Mouse (Mus musculus): ENCODE data around the gene Bcat1. TPM values are rescaled to one million over a fixed set of nuclear protein-coding genes. Genes with fewer than 3 reads are reported as not detected.

The Bcat1 gene
- total RNA-seq (2017): 0.78 and 2.7 TPM in 2 replicates

DNA sequence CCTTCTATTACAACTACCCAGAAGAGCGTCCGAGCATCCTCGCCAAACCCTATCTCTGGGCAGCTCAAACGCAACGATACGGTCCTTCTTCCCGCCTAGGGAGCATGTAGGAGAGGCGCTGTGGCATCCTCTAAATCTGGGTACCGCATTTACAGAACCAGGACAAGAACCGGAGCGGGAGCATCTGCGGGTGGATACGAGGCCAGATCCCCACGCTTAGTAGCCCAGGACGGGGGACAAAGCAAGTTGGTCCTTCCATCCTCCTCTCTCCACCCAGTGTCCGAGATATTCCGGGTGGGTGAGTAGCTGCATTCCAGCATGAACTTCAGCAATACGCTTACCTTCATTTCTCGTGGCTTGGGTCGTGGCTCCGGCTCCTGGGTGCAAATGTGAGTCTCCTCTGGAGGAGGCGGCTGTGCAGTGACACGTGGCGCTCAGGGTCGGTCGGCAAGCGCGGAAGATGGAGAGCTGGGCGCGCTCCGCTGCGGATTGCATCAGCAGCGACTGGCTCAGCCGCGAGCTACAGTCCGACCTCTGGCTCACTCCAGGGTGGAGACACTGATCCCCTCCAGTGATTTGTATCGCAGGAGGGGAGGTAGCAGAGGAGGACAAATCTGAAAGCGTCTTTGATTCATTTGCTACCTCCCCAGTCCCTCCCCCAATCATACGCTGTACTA, at the start of gene Bcat1:
Gene Bcat1 (minus strand): TSS at position 637 of the 677 bp plus-strand sequence.
- ATAC-seq (replicated peaks; ENCODE audit: low read depth, poor library complexity, severe bottlenecking): peak; percentile 75

DNA sequence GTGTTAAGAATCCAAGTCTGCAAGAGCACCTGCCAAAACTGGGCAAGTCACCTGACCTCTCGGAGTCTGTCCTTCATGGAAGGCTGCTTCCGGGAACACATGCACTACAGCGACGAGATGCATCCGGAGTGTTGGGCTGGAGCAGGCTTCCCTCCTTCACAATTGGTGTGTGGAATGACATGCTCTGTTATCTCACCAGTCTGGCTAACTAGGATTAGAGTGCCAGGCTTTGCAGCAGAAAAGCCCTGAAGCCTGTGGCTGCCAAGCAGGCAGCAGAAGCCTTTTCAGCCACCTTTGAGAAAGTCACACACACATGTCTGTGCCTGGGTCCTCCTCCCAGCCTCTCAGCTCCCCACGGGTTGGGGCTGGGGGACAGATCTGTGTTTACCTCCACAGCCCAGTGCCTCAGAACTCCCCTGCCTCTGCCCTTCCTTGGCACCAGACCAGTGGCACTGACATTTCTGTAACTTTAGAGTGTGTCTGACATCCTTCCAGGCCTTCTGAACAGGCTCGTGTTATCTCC, 49.7 kb upstream of the Bcat1 start:
- ATAC-seq (replicated peaks; ENCODE audit: low read depth, poor library complexity, severe bottlenecking): no peak

DNA sequence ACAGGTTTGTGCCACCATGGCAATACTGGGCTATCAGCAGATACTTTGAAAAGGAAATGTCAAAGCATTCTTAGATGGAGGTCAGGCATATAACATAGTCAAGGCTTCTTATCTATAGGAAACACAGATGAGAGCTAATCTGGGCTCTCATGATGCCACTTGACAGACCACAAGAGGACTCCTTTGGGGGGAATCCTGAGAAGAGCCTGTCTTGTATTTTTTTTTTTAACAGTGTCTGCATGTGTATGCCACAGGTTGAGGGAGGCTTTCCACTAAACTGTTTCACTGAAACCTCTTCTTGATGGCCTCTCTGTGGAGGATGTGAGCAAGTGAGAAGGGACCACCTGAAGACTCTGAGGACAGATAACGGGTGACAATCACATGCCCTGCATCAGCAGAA, 48.6 kb upstream of the Bcat1 start:
- peak; percentile 36 for ATAC-seq (replicated peaks; ENCODE audit: low read depth, poor library complexity, severe bottlenecking)

DNA sequence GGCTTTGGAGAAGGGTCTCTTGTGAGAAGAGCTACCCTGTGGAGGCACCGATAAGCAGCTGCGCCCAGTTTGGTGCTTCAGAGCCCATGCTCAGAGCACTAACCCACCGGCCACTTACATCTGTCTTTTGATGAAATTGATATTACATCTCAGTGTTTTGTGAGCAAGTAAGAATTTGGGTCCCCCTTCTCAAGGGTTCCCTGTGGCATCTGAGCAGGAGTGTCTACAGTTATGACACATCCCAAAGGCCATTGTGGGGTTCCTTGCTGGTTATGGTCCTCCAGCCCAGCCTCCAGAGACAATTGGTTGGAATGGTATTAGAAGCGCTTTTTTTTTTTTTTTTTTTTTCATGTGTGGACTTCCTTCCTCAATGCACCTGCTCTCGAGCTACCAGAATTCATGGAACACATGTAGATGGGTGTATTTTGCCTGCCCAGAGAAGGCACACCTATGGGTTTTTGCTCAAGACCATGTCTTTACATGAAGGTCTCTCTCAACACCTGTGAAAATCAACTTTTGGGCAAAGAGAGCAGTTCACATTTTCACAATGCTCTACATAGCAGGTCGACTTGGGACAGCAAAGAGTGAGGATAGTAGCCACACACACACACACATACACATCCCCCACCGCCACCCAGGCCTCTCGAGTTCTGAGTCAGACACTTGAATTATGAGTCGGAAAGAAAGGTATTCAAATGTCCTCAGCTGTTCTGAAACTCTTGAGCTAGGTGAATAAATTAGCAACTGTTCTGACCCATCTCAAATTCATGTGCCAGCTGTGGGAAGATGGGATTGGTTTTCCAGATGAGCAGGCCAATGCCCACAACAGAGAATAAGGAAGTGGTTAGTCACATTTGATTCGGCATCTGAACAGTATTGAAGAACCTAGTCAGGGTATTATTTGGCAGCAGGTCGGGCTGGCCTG, 47.4 kb upstream of the Bcat1 start:
- ATAC-seq (replicated peaks; ENCODE audit: low read depth, poor library complexity, severe bottlenecking): peak; percentile 11

DNA sequence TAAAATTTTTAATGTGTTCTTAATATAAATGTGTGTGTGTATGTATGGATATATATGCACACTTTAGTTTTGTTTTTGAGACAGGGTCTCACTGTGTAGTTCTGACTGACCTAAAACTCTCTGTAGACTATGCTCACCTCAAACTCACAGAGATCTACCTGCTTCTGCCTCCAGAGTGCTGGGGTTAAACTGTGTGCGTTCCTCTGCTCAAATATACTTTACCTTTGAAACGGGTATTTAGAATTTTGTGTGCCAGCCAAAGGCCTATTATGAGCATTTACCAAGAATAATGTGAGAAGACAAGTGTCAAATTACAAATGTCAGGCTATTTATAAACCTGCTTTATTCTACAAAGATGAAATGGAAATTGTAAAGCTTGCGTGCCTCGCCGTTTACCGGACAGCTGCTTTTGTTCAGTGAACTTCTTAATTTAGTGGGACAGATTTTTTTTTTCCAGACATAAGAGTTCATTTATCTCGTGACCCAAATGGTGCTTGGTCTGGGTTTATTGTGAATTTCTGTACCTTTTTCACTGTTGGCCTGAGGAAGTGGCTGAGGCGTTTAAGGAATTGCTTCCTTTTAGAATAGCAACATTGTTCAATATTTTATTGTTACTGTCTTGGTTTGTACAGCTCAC, 46.6 kb upstream of the Bcat1 start:
- no peak for ATAC-seq (replicated peaks; ENCODE audit: low read depth, poor library complexity, severe bottlenecking)

DNA sequence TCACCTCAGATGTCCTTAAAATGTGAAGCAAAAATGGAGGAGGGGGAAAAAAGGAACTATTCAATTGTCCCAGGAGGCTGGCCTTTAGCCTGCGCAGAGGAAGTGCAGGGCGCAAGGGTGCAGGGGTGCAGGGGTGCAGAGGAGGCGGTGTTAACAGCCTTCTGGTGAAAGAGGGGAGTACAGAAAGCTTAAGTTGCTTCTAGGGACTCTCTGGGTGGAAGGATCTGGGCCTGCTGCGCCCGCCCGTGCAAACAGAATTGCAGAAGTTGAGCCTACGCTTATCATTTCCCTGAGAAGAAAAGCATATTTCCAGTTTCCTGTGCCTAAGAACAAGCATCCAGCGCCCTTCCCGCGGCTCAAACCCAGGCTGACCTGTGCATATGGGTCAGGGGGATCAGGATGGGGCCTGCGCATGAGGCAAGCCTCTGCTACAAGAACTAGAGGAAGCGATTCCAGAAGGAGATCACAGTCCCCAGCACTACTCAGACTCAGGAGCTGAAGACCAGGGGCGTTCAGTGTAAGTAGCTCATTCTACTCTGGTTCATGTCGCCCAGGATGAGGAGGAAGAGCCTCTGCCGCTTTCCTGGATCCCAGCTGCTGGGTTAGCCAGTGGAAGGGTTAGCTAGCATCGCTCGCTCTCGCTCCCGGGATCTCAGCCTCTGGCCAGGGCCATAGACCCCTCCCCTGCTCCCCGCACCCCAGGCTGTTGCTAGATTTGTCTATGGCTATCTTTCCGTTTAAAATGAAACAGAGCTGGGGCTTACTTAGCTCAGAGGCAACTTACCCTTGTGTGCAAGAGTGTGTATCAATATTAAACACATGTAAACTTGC, 45.8 kb upstream of the Bcat1 start:
- peak; percentile 76 for ATAC-seq (replicated peaks; ENCODE audit: low read depth, poor library complexity, severe bottlenecking)

DNA sequence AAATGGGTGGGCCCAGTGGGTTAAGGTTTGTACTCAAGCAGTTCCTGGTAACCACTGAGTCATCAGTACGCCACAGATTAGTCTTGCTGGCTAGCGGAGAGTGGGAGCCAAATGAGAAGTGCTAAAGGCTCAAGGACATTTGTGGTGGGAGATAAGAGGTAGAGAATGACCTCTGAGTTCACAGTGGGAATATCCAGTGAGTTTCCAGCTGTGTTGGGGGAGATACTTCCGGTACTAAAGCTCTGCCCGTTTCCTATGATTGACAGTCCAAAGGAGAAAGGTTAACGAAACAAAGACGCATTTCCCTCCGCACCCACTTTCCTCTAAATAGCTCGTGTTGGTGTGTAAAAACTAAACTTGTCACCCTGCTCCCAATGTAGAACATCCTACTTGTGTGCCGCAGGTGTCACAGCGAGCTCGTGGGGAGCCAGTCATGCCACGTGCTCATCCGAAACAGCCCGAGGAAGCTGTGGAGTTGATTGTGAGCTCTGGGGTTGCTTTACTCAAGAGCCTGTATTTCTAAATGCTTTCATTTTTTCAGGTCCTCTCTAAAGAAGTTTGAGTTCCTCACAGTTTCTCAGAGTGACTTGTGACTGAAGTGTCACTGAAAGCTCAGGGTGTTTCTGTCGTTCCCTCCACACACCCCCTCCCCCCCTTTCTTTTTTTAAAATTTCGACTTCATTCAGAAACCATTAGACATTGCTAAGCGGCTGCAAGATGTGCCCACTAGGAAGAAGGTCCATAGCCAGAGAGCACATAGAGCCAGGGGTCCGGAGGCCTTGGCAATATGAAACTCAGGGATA, 45.0 kb upstream of the Bcat1 start:
- peak; percentile 26 for ATAC-seq (replicated peaks; ENCODE audit: low read depth, poor library complexity, severe bottlenecking)

DNA sequence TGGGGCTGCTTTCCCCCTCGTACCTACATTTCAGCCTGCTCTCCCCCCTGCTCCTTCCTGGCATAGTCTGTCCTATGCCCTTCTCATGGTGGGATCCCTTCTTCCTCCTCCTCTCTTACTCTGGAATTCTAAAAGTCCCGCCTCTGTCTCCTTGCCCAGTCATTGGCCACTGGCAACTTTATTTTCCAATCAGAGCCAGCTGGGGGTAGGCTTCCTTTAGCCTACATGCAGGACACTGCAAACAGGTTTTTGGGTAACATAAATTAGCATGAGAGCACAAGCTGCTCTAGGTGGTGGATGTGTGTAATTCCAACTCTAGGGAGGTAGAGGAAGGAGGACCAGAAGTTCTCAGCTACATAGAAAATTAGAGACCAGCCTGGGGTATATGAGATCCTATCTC, 44.1 kb upstream of the Bcat1 start:
- ATAC-seq (replicated peaks; ENCODE audit: low read depth, poor library complexity, severe bottlenecking): no peak

DNA sequence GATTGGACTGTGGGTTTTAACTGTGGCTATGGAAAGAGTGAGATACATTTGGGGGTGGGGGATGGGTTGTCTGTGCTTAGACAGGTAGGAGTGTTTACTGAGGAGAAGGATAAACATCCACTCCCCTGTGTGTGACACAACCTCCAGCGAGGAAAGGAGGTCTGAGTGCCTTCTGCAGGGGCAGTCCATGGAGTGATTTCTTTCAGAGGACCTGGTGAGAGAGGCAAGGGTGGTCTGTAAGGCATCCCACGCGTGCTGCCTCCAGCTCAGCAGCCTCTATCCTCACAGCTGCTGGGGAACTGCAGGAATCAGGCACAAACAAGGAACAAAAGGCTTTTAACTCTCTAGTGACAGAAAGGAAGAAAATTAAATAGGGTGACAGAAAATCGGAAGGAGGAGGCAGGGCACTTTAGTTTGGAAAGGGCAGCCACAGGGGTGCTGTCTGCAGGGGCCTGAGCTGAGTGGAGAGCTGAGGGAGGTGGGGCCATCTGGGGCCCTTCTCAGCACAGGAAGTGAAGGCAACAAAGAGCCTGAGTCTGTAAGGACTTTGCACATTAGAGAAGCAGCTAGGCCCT, 40.2 kb upstream of the Bcat1 start:
- no peak for ATAC-seq (replicated peaks; ENCODE audit: low read depth, poor library complexity, severe bottlenecking)

DNA sequence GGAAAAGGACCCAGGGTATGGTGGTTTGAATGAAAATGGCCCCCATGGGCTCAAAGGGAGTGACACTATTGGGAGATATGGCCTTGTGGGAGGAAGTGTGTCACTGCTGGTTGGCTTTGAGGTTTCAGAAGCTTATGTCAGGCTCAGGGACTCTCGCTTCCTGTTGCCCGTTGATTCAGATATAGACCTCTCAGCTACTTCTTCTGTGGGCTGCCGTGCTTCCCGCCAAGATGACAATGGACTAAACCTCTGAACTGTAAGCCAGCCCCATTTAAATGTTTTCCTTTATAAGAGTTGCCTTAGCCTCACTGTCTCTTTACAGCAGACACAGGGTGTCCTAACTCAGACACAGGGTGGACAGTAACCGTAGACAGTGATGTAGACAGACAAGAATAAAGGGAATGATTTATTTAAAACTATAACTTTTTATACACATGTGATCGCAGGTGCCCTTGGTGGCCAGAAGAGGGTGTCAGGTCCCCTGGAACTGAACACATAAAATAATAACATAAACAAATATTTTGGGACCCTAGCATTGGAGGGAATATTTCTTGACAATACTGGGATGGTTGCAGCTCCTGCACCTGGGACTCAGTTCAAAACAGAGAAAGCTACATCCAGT, 39.6 kb upstream of the Bcat1 start, which contains the start of gene Lrmp:
Gene Lrmp (plus strand): TSS at position 178 of the 622 bp plus-strand sequence.
- ATAC-seq (replicated peaks; ENCODE audit: low read depth, poor library complexity, severe bottlenecking): peak; percentile 98

DNA sequence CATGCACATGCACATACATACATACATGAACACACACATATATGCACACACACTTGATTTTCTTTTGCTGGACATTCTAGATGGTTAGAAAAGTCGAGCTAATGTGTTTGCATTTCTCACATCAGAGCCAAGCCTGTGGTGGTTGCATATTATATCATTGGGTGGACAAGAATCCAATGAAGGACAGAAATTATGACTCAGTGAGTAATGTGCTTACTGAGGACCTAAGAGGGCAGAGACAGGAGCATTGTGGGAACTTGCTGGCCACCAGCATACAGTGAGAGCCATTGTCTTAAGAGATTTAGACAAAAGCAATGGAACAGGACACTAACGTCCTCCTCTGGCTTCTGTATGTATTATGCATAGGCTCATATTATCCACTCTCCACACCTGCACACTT, 38.6 kb upstream of the Bcat1 start:
- ATAC-seq (replicated peaks; ENCODE audit: low read depth, poor library complexity, severe bottlenecking): no peak

DNA sequence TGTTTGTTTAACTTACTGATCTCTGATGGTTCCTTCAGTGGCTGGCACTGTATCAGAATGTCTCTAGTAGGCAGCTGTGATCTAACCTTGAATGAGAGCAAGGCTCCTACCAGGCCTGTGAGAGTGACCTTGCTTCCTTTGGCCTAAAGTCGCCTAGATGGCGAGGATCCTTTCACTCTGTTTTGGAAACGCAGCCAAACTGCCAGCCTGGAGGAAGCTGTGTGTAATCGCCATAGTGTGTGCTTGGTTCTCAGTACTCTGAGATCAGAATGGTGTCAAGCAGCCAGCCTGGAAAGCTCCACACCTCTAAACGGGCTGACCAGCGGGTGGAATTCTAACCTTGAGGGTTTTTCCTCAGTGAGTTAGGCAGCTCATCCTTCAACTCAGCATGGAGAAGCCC, 36.9 kb upstream of the Bcat1 start:
- ATAC-seq (replicated peaks; ENCODE audit: low read depth, poor library complexity, severe bottlenecking): no peak

DNA sequence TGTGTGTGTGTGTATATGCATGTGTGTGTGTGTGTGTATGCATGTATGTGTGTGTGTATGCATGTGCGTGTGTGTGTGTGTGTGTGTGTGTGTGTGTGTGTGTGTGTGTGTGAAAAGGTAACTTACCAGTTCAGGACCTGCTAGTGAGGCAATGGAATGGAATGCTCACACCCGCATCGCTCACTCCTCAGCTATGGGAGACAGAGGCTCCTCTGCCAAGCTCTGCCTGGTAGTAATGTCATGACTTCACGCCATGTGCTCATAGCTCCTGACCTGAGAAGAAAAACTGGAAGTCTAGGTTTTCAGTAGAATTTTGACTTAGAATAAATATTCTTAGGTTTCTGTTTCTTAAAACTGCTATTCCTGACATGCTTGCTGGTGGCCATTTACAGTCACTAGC, 34.8 kb upstream of the Bcat1 start:
- no peak for ATAC-seq (replicated peaks; ENCODE audit: low read depth, poor library complexity, severe bottlenecking)

DNA sequence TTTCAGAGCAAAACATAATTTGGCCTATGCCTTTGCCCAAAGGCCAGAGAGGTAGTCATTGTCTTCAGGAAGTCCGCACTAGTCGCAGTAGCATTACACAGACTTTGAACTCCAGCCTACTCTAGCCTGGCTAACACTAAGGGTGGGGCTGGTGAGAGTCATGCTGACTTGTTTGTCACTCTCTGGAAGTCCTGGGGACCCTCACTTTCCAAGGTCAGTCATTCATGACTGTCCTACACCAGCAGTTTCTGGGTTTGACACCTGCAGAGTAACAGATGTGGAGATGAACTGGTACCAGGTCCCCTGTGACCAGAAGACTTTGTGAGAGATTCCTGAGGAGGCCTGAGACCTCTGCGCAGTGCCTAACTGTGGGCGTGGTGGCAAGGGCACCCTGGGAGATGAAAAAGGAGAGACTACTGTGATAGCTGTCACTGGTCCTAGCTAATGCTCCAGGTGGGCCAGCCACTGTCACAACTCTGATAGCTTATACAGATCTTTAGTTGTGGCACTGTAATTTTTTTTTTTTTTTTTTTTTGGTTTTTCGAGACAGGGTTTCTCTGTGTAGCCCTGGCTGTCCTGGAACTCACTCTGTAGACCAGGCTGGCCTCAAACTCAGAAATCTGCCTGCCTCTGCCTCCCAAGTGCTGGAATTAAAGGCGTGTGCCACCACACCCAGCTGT, 30.3 kb upstream of the Bcat1 start:
- no peak for ATAC-seq (replicated peaks; ENCODE audit: low read depth, poor library complexity, severe bottlenecking)

DNA sequence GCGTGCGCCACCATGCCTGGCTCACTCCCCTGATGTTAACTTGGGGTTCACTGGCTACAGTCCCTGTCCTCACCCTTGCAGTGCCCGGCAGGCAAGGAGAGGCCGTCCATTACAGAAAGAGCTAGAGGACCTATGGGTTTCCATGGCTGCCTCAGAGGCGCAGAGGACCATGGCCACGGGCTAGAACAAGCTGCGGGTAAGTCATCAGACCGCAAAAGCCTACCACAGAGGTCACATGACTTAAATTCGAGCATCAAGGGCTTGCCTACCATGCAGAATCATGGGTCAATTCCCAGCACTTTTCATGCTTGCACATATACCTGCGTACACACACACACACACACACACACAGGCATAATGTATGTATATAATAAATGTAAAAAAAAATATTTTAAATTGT, 29.5 kb upstream of the Bcat1 start:
- ATAC-seq (replicated peaks; ENCODE audit: low read depth, poor library complexity, severe bottlenecking): no peak

DNA sequence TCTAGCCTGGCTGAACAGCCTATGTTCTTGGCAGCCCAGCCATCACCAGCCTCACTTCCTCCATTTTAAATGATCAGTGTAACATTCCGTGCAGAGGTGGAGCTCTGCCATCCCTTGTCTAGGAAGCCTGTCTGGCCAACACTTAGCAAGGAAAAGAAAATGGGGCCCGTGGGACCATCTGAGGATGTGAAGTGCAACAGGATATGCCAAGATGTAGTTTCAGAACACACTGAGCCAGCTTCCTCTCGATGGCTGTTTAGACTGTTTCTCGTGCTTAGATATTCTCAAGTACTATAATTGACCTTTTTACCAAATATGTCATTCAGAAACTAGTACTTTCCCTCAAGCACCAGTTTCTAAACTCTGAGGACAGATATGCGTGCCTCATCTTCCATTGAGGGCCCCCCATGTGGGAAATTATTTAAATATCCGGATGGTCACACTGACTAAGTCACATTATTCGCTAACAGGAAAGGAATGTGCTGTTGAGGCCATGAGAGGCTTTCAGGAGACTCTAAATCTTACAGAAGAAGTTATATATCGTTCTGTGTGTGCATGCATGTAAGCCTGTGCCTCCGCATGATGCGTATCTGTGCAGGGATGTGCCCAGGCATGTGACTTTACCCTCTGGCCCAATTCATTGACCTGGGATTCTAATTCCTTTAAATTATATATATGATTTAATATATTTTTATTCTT, 28.4 kb upstream of the Bcat1 start:
- no peak for ATAC-seq (replicated peaks; ENCODE audit: low read depth, poor library complexity, severe bottlenecking)

DNA sequence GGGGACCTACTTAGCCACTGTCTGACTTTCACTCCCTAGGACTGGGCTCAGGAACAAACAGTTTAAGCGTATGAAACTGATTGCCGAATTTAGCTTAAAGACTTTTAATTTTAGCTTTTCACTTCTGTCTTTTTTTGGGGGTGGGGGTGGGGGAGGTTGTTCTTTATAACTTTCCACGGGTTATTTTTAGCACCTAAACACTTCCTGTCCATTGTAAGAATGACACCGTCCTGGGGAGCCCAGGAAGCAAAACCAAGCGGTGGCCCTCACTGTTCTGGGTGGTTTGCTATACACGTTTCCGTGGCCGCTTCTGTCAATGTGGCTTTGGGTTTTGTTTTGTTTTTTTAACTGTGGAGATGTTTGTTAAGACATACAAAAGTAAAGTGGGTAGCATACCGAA, 24.9 kb upstream of the Bcat1 start:
- ATAC-seq (replicated peaks; ENCODE audit: low read depth, poor library complexity, severe bottlenecking): peak; percentile 72

All from common myeloid progenitor, adult 5-6 weeks (primary cell).